Mouse (Mus musculus): ENCODE measurements around the gene Fdxacb1. TPM values are rescaled to one million over a fixed set of nuclear protein-coding genes. Genes with fewer than 3 reads are reported as not detected.

Fdxacb1 gene
- total and polyA plus RNA-seq, 3 experiments = 2.1 to 5.8 (median 5.7) TPM

DNA sequence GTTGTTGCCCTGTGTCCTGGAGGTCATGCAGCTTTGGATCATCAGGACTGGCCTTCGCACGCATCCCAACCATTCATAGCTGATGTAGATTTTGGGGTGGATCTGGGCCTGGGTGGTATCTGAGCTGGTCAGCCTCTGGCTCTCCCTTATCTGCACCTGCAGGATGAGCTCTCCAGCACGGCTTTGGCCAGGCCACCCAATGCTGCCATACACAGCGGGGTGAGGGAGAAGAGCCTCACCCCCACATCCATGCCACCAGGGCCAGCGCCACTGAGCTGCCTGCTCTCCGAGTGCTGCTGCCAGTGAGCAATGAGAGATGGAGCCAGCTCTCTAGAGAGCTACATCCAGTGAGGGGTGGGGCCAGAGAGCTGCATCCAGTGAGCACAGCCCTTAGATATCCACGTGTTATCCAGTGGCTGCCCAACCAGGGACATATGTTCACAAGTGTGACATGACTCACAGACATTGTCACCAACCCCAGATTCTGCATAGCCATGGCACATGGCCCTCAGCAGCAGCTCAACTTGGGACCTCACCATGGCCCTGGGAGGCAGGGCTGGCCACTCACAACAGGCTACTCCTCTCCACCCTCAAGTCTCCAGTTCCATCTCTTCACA lies 35.1 kb downstream of the Fdxacb1 start:
- no peak for DNase-seq

DNA sequence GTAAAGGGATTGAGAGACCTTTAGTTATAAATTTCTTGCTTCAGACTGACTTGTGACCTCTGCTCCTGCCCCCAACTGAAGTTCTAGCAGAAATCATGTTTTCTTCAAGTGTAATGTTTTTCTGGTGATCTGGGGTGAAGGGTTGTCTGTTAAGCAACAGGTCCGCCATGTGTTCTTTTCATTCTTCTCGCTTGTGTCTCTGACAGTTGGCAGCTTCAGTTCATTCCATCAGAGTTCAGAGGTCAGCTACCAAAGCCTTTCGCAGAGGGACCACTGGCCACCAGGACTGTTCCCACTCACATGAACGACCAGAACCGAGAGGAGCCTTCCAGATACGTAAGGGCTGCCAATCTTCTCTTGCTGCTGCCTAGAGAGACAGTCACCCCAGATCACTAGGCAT lies 40.4 kb downstream of the Fdxacb1 start:
- DNase-seq = no peak

DNA sequence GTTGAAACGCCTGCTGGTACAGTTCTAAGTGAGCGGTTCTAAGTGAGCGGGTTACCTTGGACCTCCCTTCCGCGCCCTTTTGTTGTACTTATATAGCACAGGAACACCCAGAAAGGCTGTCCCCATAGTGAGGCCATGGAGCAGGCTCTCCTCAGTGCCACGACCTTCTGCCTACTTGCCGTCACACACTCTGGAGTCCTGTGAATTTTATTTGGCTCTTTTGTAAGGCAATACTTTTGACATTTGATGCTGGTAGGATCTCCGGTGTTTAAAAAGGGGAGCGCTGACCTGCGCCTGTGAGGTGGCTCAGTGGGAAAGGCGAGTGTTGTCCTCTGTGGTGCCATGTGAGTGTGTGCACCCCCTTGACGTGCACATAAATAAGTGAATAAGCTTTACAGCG lies 41.1 kb downstream of the Fdxacb1 start:
- peak; percentile 25 for DNase-seq

DNA sequence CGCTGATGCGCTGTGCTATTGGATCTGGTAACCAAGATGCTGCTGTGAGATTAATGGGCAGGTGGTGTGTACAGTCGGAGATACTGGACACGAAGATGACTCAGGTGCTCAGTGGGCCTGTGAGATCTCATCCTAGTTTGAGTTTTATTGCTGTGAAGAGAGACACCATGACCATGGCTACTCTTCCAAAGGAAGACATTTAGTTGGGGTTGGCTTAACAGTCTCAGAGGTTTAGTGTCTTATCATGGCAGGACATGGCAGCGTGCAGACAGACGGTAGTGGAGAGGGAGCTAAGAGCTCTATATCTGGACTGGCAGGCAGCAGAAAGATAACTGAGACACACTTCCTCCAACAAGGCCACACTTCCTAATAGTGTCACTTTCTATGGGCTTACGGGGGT lies 43.2 kb downstream of the Fdxacb1 start:
- no peak for DNase-seq

- no peak for DNase-seq
Measured at GRCm38 (mm10) chr9:50811746-50812145, 43.7 kb downstream of the Fdxacb1 start.

DNA sequence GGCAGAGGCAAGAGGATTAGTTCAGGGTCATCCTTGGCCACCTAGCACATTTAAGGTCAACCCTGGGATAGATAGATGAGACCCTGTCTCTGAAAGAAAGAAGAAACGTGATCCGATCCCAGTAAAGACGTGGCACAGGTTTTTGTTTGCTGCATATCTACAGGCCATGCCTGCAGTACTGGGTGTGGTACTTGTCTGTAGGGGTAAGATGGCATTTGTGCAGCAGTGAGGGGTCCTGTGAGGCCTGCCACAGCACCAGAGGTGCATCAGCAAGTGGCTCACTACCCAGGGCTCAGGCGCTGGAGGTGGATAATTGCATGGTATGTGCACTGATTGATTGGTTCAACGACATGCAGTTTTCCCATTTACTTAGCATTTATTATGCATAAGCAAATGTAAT lies 45.8 kb downstream of the Fdxacb1 start:
- no peak for DNase-seq

DNA sequence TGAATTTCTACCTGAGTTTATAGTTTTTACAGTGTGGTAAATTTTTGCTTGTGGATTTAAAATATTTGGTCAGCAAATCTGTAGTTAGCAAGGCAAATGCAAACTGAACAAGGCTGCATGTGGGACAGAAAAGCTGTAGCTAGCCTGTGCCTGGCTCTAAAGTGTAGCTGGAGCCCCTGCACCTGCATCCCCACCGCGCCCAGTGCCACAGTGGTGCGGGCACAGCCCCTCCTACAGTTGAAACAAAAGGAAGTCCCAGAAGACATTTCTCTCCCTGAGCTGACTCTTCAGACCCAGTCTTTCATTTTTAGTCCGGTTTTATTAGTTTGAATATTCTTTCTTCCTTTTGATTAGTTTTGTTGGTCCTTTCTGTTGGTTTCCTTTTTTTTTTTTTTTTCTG lies 47.6 kb downstream of the Fdxacb1 start:
- DNase-seq = no peak

- DNase-seq = no peak
Measured at GRCm38 (mm10) chr9:50816512-50816911, 48.5 kb downstream of the Fdxacb1 start.

DNA sequence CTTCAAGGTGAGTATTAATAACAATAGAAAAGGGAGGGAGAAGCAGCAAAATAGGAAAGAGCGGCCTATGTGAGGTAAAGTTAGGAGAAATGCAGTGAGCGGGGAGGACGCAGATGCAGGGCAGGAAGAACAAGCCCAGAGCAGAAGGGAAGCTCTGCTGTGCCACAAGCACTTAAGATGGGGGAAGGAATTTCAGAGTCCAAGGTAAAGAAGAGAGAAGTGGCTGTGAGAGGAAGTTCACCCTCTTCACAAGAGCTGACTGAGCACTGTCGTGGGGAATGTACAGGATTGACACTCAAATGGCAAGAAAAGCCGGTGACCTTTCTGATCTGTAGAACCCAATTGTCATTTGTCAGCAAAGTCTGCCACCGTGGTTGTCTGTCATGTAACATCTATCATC lies 50.0 kb downstream of the Fdxacb1 start:
- DNase-seq = no peak

DNA sequence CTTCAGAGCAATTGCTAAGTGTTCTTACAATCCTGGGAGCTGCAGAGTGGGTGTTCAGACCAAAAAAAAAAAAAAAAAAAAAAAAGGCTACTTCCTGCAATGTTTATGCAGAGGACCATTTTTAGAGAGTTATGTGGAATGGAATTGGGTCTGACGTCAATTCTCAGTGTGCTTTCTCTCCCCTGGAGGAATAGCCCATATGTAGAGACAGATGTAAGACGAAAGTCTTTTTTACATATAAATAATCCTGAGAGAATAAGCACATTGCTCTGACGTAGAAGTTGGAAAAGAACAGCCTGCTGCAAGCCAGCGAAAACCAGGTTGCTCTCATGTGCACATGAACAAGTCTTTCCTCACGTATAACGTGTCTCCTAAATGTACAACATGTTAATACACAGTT lies 51.7 kb downstream of the Fdxacb1 start:
- no peak for DNase-seq

GRCm38 (mm10) chr9:50821651-50822050 lies 53.6 kb downstream of the Fdxacb1 start:
- no peak for DNase-seq

DNA sequence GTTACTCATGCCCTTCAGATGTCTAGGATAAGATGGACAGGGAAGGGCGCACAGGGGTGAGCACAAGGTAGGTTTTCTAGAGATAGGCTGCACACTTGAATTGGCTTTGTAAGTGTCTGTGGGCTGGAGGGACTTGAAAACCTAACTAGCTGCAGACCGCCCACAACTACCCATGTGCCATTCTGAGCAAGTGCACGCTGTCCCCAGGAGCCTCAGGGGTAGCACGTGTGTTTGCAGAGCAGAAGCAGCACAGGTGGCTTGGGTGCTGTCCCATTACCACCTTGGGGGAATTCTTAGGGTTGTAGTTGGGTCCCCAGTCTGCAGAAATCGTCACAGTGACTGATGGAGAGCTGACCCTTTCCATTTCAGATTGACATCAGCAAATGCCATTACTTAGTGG lies 54.2 kb downstream of the Fdxacb1 start:
- DNase-seq = no peak

Other genes starting within 250 kb of the Fdxacb1 start
- gene Pts, start 239.5 kb upstream of the Fdxacb1 start, total RNA-seq (2021) = 10 to 100 TPM; 59.5 to 72.8 TPM
- 22.7 and 26.8 TPM in 2 replicates for gene Pts, start 239.5 kb upstream of the Fdxacb1 start, polyA plus RNA-seq (2012; rRNA removed)
- 1 to 10 TPM; 6.1 to 6.7 TPM for gene Il18, start 213.4 kb upstream of the Fdxacb1 start, total RNA-seq (2021)
- 1.6 and 2.1 TPM in 2 replicates for gene Il18, start 213.4 kb upstream of the Fdxacb1 start, polyA plus RNA-seq (2012; rRNA removed)
- gene Bco2, start 213.1 kb upstream of the Fdxacb1 start, total RNA-seq (2021) = 1 to 10 TPM; 4.5 to 5.0 TPM
- 0.10 and 0.16 TPM in 2 replicates for gene Bco2, start 213.1 kb upstream of the Fdxacb1 start, polyA plus RNA-seq (2012; rRNA removed)
- not detected for gene Tex12, start 206.9 kb upstream of the Fdxacb1 start, total RNA-seq (2021)
- gene Tex12, start 206.9 kb upstream of the Fdxacb1 start, polyA plus RNA-seq (2012; rRNA removed) = not detected in 2 replicates
- 100 to 1,000 TPM; 249 to 334 TPM for gene Sdhd, start 164.4 kb upstream of the Fdxacb1 start, total RNA-seq (2021)
- gene Sdhd, start 164.4 kb upstream of the Fdxacb1 start, polyA plus RNA-seq (2012; rRNA removed) = 248 and 267 TPM in 2 replicates
- 100 to 1,000 TPM; 213 to 216 TPM for gene Timm8b, start 164.3 kb upstream of the Fdxacb1 start, total RNA-seq (2021)
- 33.0 and 58.2 TPM in 2 replicates for gene Timm8b, start 164.3 kb upstream of the Fdxacb1 start, polyA plus RNA-seq (2012; rRNA removed)
- gene Pih1d2, start 150.9 kb upstream of the Fdxacb1 start, total RNA-seq (2021) = 1 to 10 TPM; 1.2 to 3.4 TPM
- gene Pih1d2, start 150.9 kb upstream of the Fdxacb1 start, polyA plus RNA-seq (2012; rRNA removed) = 0.26 and 0.38 TPM in 2 replicates
- 10 to 100 TPM; 20.9 to 26.8 TPM for gene Nkapd1, start 150.8 kb upstream of the Fdxacb1 start, total RNA-seq (2021)
- 6.8 and 7.3 TPM in 2 replicates for gene Nkapd1, start 150.8 kb upstream of the Fdxacb1 start, polyA plus RNA-seq (2012; rRNA removed)
- gene Dlat, start 108.5 kb upstream of the Fdxacb1 start, total RNA-seq (2021) = 100 to 1,000 TPM; 152 to 160 TPM
- 30.1 and 32.5 TPM in 2 replicates for gene Dlat, start 108.5 kb upstream of the Fdxacb1 start, polyA plus RNA-seq (2012; rRNA removed)
- gene Dixdc1, start 28.7 kb upstream of the Fdxacb1 start, total RNA-seq (2021) = 1 to 10 TPM; 5.2 to 8.9 TPM
- 1.7 and 1.8 TPM in 2 replicates for gene Dixdc1, start 28.7 kb upstream of the Fdxacb1 start, polyA plus RNA-seq (2012; rRNA removed)
- 1 to 10 TPM; 4.3 to 6.1 TPM for gene 2310030G06Rik, start 21.7 kb upstream of the Fdxacb1 start, total RNA-seq (2021)
- gene 2310030G06Rik, start 21.7 kb upstream of the Fdxacb1 start, polyA plus RNA-seq (2012; rRNA removed) = 1.5 and 1.7 TPM in 2 replicates
- 10 to 100 TPM; 28.6 to 46.1 TPM for gene Cryab, start 16.9 kb upstream of the Fdxacb1 start, total RNA-seq (2021)
- gene Cryab, start 16.9 kb upstream of the Fdxacb1 start, polyA plus RNA-seq (2012; rRNA removed) = 67.3 and 78.0 TPM in 2 replicates
- 1 to 10 TPM; 1.2 to 3.6 TPM for gene Hspb2, start 15.9 kb upstream of the Fdxacb1 start, total RNA-seq (2021)
- 9.2 and 10.2 TPM in 2 replicates for gene Hspb2, start 15.9 kb upstream of the Fdxacb1 start, polyA plus RNA-seq (2012; rRNA removed)
- gene Alg9, start 6.8 kb downstream of the Fdxacb1 start, total RNA-seq (2021) = 10 to 100 TPM; 27.1 to 27.8 TPM
- gene Alg9, start 6.8 kb downstream of the Fdxacb1 start, polyA plus RNA-seq (2012; rRNA removed) = 17.6 and 26.8 TPM in 2 replicates
- 10 to 100 TPM; 47.8 to 63.4 TPM for gene 1110032A03Rik, start 7.3 kb downstream of the Fdxacb1 start, total RNA-seq (2021)
- 29.4 and 29.7 TPM in 2 replicates for gene 1110032A03Rik, start 7.3 kb downstream of the Fdxacb1 start, polyA plus RNA-seq (2012; rRNA removed)
- gene Ppp2r1b, start 77.1 kb downstream of the Fdxacb1 start, total RNA-seq (2021) = 10 to 100 TPM; 38.4 to 44.4 TPM
- gene Ppp2r1b, start 77.1 kb downstream of the Fdxacb1 start, polyA plus RNA-seq (2012; rRNA removed) = 6.4 and 8.2 TPM in 2 replicates
- gene Sik2, start 240.8 kb downstream of the Fdxacb1 start, total RNA-seq (2021) = 100 to 1,000 TPM; 107 to 108 TPM
- 81.4 and 146 TPM in 2 replicates for gene Sik2, start 240.8 kb downstream of the Fdxacb1 start, polyA plus RNA-seq (2012; rRNA removed)